Mouse (Mus musculus): Measurements from ENCODE around the gene Slc24a1. TPM values are rescaled to one million over a fixed set of nuclear protein-coding genes. Genes with fewer than 3 reads are reported as not detected.

The Slc24a1 gene
- polyA plus RNA-seq, 1 experiment from 2014 or later, result 0.02 TPM

GRCm38 (mm10) chr9:64931751-64932610 lies 19.4 kb downstream of the Slc24a1 start:
- H3K4me1 ChIP-seq, result peaks cover 20% of the 10 kb centered on the region
- no peak for DNase-seq (ENCODE audit: low spot score)
- peaks cover 7% of the 10 kb centered on the region; the same call in 1 of the 2 replicates for H3K27me3 ChIP-seq (ENCODE audit: low read depth, poor library complexity, severe bottlenecking)
- H3K9me3 ChIP-seq (replicated peaks), result no peaks in the 10 kb centered on the region
- 79% methylated on average over 7 of the region's 7 CpGs for WGBS
- H3K4me3 ChIP-seq, result no peak overlapping the region
- no peaks in the 10 kb centered on the region for H3K36me3 ChIP-seq
- H3K27ac ChIP-seq (replicated peaks), result no peak overlapping the region

GRCm38 (mm10) chr9:64930256-64930655 lies 21.2 kb downstream of the Slc24a1 start:
- no peaks in the 10 kb centered on the region for H3K27me3 ChIP-seq (ENCODE audit: low read depth, poor library complexity, severe bottlenecking)
- H3K4me3 ChIP-seq, result no peak overlapping the region
- H3K27ac ChIP-seq (replicated peaks), result no peak overlapping the region
- H3K36me3 ChIP-seq, result no peaks in the 10 kb centered on the region
- peaks cover 13% of the 10 kb centered on the region for H3K4me1 ChIP-seq
- 87% methylated on average over 4 of the region's 4 CpGs for WGBS
- H3K9me3 ChIP-seq (replicated peaks), result no peaks in the 10 kb centered on the region
- DNase-seq (ENCODE audit: low spot score), result no peak

GRCm38 (mm10) chr9:64926201-64926991 lies 25.0 kb downstream of the Slc24a1 start:
- 88% methylated on average over 8 of the region's 8 CpGs for WGBS
- no peaks in the 10 kb centered on the region for H3K4me1 ChIP-seq
- no peaks in the 10 kb centered on the region for H3K27me3 ChIP-seq (ENCODE audit: low read depth, poor library complexity, severe bottlenecking)
- H3K27ac ChIP-seq (replicated peaks), result no peak overlapping the region
- DNase-seq (ENCODE audit: low spot score), result no peak
- no peaks in the 10 kb centered on the region for H3K9me3 ChIP-seq (replicated peaks)
- no peak overlapping the region for H3K4me3 ChIP-seq
- H3K36me3 ChIP-seq, result no peaks in the 10 kb centered on the region

GRCm38 (mm10) chr9:64925771-64926170 lies 25.6 kb downstream of the Slc24a1 start:
- WGBS, result 71% methylated on average over 5 of the region's 5 CpGs
- no peak overlapping the region for H3K4me3 ChIP-seq

GRCm38 (mm10) chr9:64918560-64918959 lies 32.8 kb downstream of the Slc24a1 start:
- Histone ChIP-seq H3K27me3 (ENCODE audit: low read depth, poor library complexity, severe bottlenecking) (no peaks in the 10 kb centered on the region), H3K4me3 (peak overlapping the region; percentile 46), H3K4me1 (no peaks in the 10 kb centered on the region), H3K9me3 (replicated peaks) (no peaks in the 10 kb centered on the region; the same call in 1 of the 2 replicates), H3K27ac (replicated peaks) (peak overlapping the region; percentile 57; the same call in 1 of the 2 replicates), H3K36me3 (peaks cover 6% of the 10 kb centered on the region)
- WGBS, result 31% methylated on average over 16 of the region's 16 CpGs
- DNase-seq (ENCODE audit: low spot score), result peak; percentile 53

More at GRCm38 (mm10) chr9:64925771-64926170, 25.6 kb downstream of the Slc24a1 start:
- H3K27ac ChIP-seq (replicated peaks), result no peak overlapping the region
- no peaks in the 10 kb centered on the region for H3K27me3 ChIP-seq (ENCODE audit: low read depth, poor library complexity, severe bottlenecking)
- no peaks in the 10 kb centered on the region for H3K36me3 ChIP-seq
- DNase-seq (ENCODE audit: low spot score), result no peak
- H3K9me3 ChIP-seq (replicated peaks), result no peaks in the 10 kb centered on the region
- no peaks in the 10 kb centered on the region for H3K4me1 ChIP-seq

GRCm38 (mm10) chr9:64914629-64915028 lies 36.8 kb downstream of the Slc24a1 start:
- H3K27ac ChIP-seq (replicated peaks), result no peak overlapping the region
- H3K36me3 ChIP-seq, result peaks cover 28% of the 10 kb centered on the region
- WGBS, result 87% methylated on average over 4 of the region's 4 CpGs

GRCm38 (mm10) chr9:64913973-64914372 lies 37.4 kb downstream of the Slc24a1 start:
- Histone ChIP-seq H3K4me3 (no peak overlapping the region), H3K9me3 (replicated peaks) (no peaks in the 10 kb centered on the region; the same call in 1 of the 2 replicates), H3K4me1 (no peaks in the 10 kb centered on the region), H3K27me3 (ENCODE audit: low read depth, poor library complexity, severe bottlenecking) (no peaks in the 10 kb centered on the region), H3K27ac (replicated peaks) (no peak overlapping the region), H3K36me3 (peaks cover 28% of the 10 kb centered on the region)
- no peak for DNase-seq (ENCODE audit: low spot score)
- 95% methylated on average over 2 of the region's 2 CpGs for WGBS

More at GRCm38 (mm10) chr9:64914629-64915028, 36.8 kb downstream of the Slc24a1 start:
- Histone ChIP-seq H3K9me3 (replicated peaks) (no peaks in the 10 kb centered on the region; the same call in 1 of the 2 replicates), H3K27me3 (ENCODE audit: low read depth, poor library complexity, severe bottlenecking) (no peaks in the 10 kb centered on the region), H3K4me3 (no peak overlapping the region), H3K4me1 (no peaks in the 10 kb centered on the region)
- DNase-seq (ENCODE audit: low spot score), result no peak

- 96% methylated on average over 4 of the region's 4 CpGs for WGBS
- Histone ChIP-seq H3K27ac (replicated peaks) (no peak overlapping the region), H3K9me3 (replicated peaks) (no peaks in the 10 kb centered on the region; the same call in 1 of the 2 replicates), H3K4me1 (no peaks in the 10 kb centered on the region), H3K4me3 (no peak overlapping the region), H3K27me3 (ENCODE audit: low read depth, poor library complexity, severe bottlenecking) (no peaks in the 10 kb centered on the region), H3K36me3 (peaks cover 28% of the 10 kb centered on the region)
- no peak for DNase-seq (ENCODE audit: low spot score)
Observed at GRCm38 (mm10) chr9:64913406-64913805, 38.0 kb downstream of the Slc24a1 start.

- Histone ChIP-seq H3K36me3 (peaks cover 34% of the 10 kb centered on the region), H3K27ac (replicated peaks) (no peak overlapping the region), H3K4me3 (no peak overlapping the region), H3K27me3 (ENCODE audit: low read depth, poor library complexity, severe bottlenecking) (no peaks in the 10 kb centered on the region), H3K4me1 (peaks cover 5% of the 10 kb centered on the region), H3K9me3 (replicated peaks) (no peaks in the 10 kb centered on the region)
- DNase-seq (ENCODE audit: low spot score), result no peak
- 93% methylated on average over 3 of the region's 3 CpGs for WGBS
Observed at GRCm38 (mm10) chr9:64907441-64907840, 44.0 kb downstream of the Slc24a1 start.

- Histone ChIP-seq H3K27me3 (ENCODE audit: low read depth, poor library complexity, severe bottlenecking) (no peaks in the 10 kb centered on the region), H3K27ac (replicated peaks) (no peak overlapping the region), H3K4me3 (no peak overlapping the region), H3K4me1 (peaks cover 9% of the 10 kb centered on the region), H3K9me3 (replicated peaks) (no peaks in the 10 kb centered on the region), H3K36me3 (peaks cover 25% of the 10 kb centered on the region)
- no peak for DNase-seq (ENCODE audit: low spot score)
- 89% methylated on average over 14 of the region's 14 CpGs for WGBS
Observed at GRCm38 (mm10) chr9:64904917-64905640, 46.3 kb downstream of the Slc24a1 start.

- Histone ChIP-seq H3K36me3 (peaks cover 22% of the 10 kb centered on the region), H3K27me3 (ENCODE audit: low read depth, poor library complexity, severe bottlenecking) (no peaks in the 10 kb centered on the region), H3K4me3 (no peak overlapping the region), H3K9me3 (replicated peaks) (no peaks in the 10 kb centered on the region), H3K4me1 (peaks cover 9% of the 10 kb centered on the region), H3K27ac (replicated peaks) (no peak overlapping the region)
- DNase-seq (ENCODE audit: low spot score), result peak; percentile 66
- 74% methylated on average over 3 of the region's 3 CpGs for WGBS
Observed at GRCm38 (mm10) chr9:64903386-64903785, 48.0 kb downstream of the Slc24a1 start.

- Histone ChIP-seq H3K36me3 (peaks cover 27% of the 10 kb centered on the region), H3K27ac (replicated peaks) (no peak overlapping the region), H3K9me3 (replicated peaks) (no peaks in the 10 kb centered on the region), H3K27me3 (ENCODE audit: low read depth, poor library complexity, severe bottlenecking) (no peaks in the 10 kb centered on the region), H3K4me1 (peaks cover 9% of the 10 kb centered on the region), H3K4me3 (no peak overlapping the region)
- 28% methylated on average over 4 of the region's 4 CpGs for WGBS
- no peak for DNase-seq (ENCODE audit: low spot score)
Observed at GRCm38 (mm10) chr9:64902866-64903265, 48.5 kb downstream of the Slc24a1 start.

Data from midbrain, embryonic 10.5 days (tissue).